Mouse (Mus musculus) brain, embryonic 14.5 days (tissue): ENCODE data around the gene Sema3b.

Experiments
- CTCF ChIP-seq: fragments of 200-500 bp; IDR thresholded peaks from 2 replicates; pipeline ENCODE4 v1.5.1; 2012; ENCODE audit warnings: inconsistent platforms, mild to moderate bottlenecking, moderate library complexity, borderline replicate concordance; ENCODE audit not compliant: insufficient read depth, insufficient read length; ENCODE audit errors: extremely low read depth
- POLR2A ChIP-seq: fragments of 200-500 bp; IDR thresholded peaks from 2 replicates; pipeline ENCODE4 v1.6.1; 2012; ENCODE audit warnings: mild to moderate bottlenecking, inconsistent platforms, borderline replicate concordance; ENCODE audit not compliant: poor library complexity, insufficient read depth, insufficient read length, severe bottlenecking; ENCODE audit errors: extremely low read depth

GRCm38 (mm10) chr9:107640257-107640772 lies 31.3 kb upstream of the Sema3b start:
- TF ChIP-seq POLR2A (no peak), CTCF (no peak)
